In the genomic region with DNA sequence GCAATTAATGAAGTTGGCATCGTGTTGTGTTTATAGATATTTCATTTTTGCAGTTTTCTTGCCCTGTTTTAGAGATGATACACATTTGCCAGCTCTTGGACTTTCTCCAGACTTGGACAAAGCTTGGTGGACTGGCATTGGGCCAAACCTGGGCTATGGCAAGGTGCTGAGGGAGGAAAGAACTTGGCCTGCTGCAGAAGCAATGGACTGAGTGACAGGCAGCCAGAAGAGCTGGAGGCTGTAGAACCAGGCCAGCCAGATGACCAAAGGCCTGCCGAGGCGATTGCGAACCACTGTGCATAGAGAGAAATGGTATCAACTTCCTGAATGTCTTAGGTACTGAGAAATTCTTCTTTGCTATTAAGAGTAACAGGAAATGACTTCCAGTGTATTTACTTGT, we compare ENCODE assay signal across 18 mouse cellular contexts.
A peak's percentile ranks its signal among the peaks of the same experiment; 100 is the strongest.
DNase-seq lines count a peak whose midpoint lies in the region; ATAC-seq and TF ChIP-seq lines count a peak whose summit lies in the region.
"Had no signal": no experiment of that assay in that cellular context is flagged by ENCODE, and none has a peak within 500 bp of the region (broad histone marks: within the 10 kb centered on the region; RNA-seq: fewer than 3 reads in every experiment).

No protein-coding gene starts in this region.

- DNase-seq in heart, adult 11 months: peak; percentile 54
- DNase-seq in heart, postnatal 10 days: no peak
- peak; percentile 8 for DNase-seq in liver, embryonic 11.5 days (ENCODE audit: low spot score)
- DNase-seq in liver, postnatal 0 days: no peak
- DNase-seq in cerebellum, postnatal 10 days: peak; percentile 83 to 88
- DNase-seq in layer of hippocampus, postnatal 36 days: no peak
- no peak for DNase-seq in embryo, embryonic 9.5 days (ENCODE audit: extremely low spot score)
- DNase-seq: B cell, adult 2 months; gastrocnemius, postnatal 25 days; lung, postnatal 10 days; thymus, postnatal 14 days had no signal

- H3K4me1 ChIP-seq in liver, embryonic 11.5 days (replicated peaks; ENCODE audit: control insufficient read depth, insufficient read depth, low read length): no peaks in the 10 kb centered on the region
- H3K4me1 ChIP-seq in liver, postnatal 0 days (ENCODE audit: insufficient read depth): no peaks in the 10 kb centered on the region
- H3K4me1 ChIP-seq: embryonic facial prominence, embryonic 15.5 days; hindbrain, embryonic 15.5 days; liver, embryonic 15.5 days had no signal

- no peak overlapping the region for H3K27ac ChIP-seq in liver, embryonic 11.5 days (ENCODE audit: low read depth, low read length)
- H3K27ac ChIP-seq in liver, postnatal 0 days (ENCODE audit: low read depth): no peak overlapping the region
- H3K27ac ChIP-seq: embryonic facial prominence, embryonic 15.5 days; forebrain, embryonic 10.5 days; heart, embryonic 10.5 days; hindbrain, embryonic 15.5 days; liver, embryonic 15.5 days had no signal

- no peaks in the 10 kb centered on the region for H3K9me3 ChIP-seq in liver, embryonic 11.5 days (ENCODE audit: control insufficient read depth, low read length)
- no peaks in the 10 kb centered on the region for H3K9me3 ChIP-seq in liver, postnatal 0 days (ENCODE audit: low read length)
- H3K9me3 ChIP-seq: embryonic facial prominence, embryonic 15.5 days; forebrain, embryonic 10.5 days; heart, embryonic 10.5 days; hindbrain, embryonic 15.5 days; liver, embryonic 15.5 days had no signal

- TF ChIP-seq EP300 in liver, postnatal 0 days (IDR thresholded peaks at IDR 0.05; ENCODE audit: low read depth): no peak

- no peak overlapping the region for H3K4me2 ChIP-seq in liver, embryonic 11.5 days
- H3K4me2 ChIP-seq in liver, postnatal 0 days (ENCODE audit: low read depth, low read length): no peak overlapping the region
- H3K4me2 ChIP-seq: embryonic facial prominence, embryonic 15.5 days; hindbrain, embryonic 15.5 days; liver, embryonic 15.5 days had no signal

- no peak for TF ChIP-seq CTCF in liver, postnatal 0 days (IDR thresholded peaks at IDR 0.05; ENCODE audit: low read depth)

- ATAC-seq in liver, embryonic 11.5 days (replicated peaks; ENCODE audit: low FRiP score): no peak
- ATAC-seq in liver, postnatal 0 days: no peak
- ATAC-seq in cerebellum, adult (ENCODE audit: insufficient number of reproducible peaks, low FRiP score, low TSS enrichment): peak; percentile 85
- ATAC-seq: intestine, postnatal 0 days had no signal

- H3K9ac ChIP-seq in liver, embryonic 11.5 days (ENCODE audit: low read depth, low read length): no peak overlapping the region
- H3K9ac ChIP-seq in liver, postnatal 0 days (replicated peaks): no peak overlapping the region
- H3K9ac ChIP-seq: embryonic facial prominence, embryonic 15.5 days; hindbrain, embryonic 15.5 days; liver, embryonic 15.5 days had no signal

- H3K4me3 ChIP-seq in liver, embryonic 11.5 days (ENCODE audit: low read depth, low read length): no peak overlapping the region
- no peak overlapping the region for H3K4me3 ChIP-seq in liver, postnatal 0 days (ENCODE audit: low read depth, low read length)
- H3K4me3 ChIP-seq: embryonic facial prominence, embryonic 15.5 days; forebrain, embryonic 10.5 days; heart, embryonic 10.5 days; hindbrain, embryonic 15.5 days; liver, embryonic 15.5 days had no signal

- H3K36me3 ChIP-seq in liver, embryonic 11.5 days (ENCODE audit: control insufficient read depth, insufficient read depth, low read length): no peaks in the 10 kb centered on the region
- no peaks in the 10 kb centered on the region for H3K36me3 ChIP-seq in liver, postnatal 0 days (replicated peaks; ENCODE audit: insufficient read depth, low read length)
- H3K36me3 ChIP-seq: embryonic facial prominence, embryonic 15.5 days; forebrain, embryonic 10.5 days; heart, embryonic 10.5 days; hindbrain, embryonic 15.5 days; liver, embryonic 15.5 days had no signal

- WGBS in liver, embryonic 11.5 days: 85% methylated on average over 4 of the region's 4 CpGs
- 64% methylated on average over 4 of the region's 4 CpGs for WGBS in liver, postnatal 0 days (ENCODE audit: insufficient replicate concordance)

- intact Hi-C loops in heart, postnatal 10 days (cut with DNase I): no loop called here

- H3K27me3 ChIP-seq in liver, embryonic 11.5 days (replicated peaks; ENCODE audit: control insufficient read depth, insufficient read depth, low read length): no peaks in the 10 kb centered on the region
- no peaks in the 10 kb centered on the region for H3K27me3 ChIP-seq in liver, postnatal 0 days (ENCODE audit: insufficient read depth, low read length)
- H3K27me3 ChIP-seq: embryonic facial prominence, embryonic 15.5 days; hindbrain, embryonic 15.5 days; liver, embryonic 15.5 days had no signal

Comparison
In these comparisons a context has a peak if more than half of its experiments do, and no peak if none do; other contexts are left out.
1. DNase-seq: peak in heart, adult 11 months (single experiment), liver, embryonic 11.5 days (single experiment) and cerebellum, postnatal 10 days (2 of 2); none in heart, postnatal 10 days (0 of 2), liver, postnatal 0 days (single experiment), layer of hippocampus, postnatal 36 days (0 of 2) and embryo, embryonic 9.5 days (single experiment).